Mouse (Mus musculus) cerebellum, adult 11-12 months (tissue): ENCODE measurements around the gene Asxl1.
"Not testable (repeated sequence)": the region's sequence is repeated elsewhere in the genome, so short reads cannot be mapped to it uniquely, and the experiment has no call there.

Experiments
- DNase-seq: peaks from one replicate; pipeline ENCODE4 v3.0.0; 2022

Gene Asxl1

GRCm38 (mm10) chr2:153346221-153347182 lies 873 bp downstream of the Asxl1 start:
- DNase-seq = peak; percentile 72

DNA sequence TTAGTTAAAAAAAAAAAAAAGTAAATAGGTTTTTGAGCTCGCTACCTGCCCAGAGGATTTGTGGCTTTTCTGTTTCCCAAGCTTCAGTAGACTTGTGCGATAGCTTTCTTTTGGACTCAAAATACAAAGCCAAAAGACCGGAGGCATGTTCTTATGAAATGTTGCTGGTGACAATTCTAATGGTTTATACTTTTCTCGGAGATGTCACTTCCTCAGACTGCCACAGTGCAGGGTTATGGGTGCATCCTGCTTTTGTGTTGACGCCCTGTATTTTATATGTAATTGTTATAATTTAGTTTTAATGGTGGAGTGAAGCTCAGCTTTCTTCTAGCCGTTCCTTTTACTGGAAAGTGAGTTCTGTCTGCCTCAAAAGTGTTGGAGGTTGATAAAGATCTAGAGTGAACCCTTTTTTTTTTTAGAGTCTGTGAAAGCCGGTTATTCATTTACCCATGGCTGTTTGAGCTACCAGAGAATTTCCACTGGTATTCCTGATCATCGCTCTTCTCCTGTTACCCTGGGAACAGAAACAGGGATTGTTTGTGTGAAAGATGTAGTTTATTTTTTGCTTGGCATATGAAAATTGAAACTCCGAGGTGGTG lies 1.7 kb downstream of the Asxl1 start:
- DNase-seq = no peak

DNA sequence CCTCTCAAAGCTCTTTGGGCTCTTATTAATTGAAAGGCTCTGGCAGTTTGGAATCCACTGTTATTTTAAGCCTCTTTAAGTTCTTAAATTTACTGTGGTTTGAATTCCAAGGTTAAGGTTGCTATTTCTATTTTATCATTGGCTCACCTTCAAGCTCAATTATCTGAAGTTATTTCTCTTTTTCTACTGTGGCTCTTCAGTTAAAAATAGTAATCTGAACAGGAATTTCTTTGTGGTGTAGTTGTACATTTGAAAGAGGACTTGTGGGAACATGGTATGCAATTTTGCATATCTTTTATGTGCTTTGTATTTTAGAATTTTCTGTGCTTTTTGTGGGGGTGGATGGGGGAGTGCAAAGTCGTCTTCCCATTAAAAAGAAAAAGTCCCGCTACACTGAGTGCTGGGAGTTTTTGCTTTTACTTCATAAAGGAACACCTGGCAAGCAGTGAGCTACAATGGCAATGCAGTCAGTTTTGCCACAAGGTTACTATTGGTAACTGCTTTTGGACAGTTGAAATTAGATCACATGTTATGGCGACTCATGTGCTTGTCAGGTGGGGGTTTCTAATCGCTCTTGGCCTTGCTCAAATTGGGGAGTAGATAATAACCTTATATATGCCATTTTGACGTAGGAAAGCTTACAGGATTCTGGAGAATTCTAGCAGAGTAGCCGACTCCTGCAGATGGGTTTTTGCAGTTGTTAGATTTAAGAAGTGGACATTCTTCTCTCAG lies 2.6 kb downstream of the Asxl1 start:
- no peak for DNase-seq

DNA sequence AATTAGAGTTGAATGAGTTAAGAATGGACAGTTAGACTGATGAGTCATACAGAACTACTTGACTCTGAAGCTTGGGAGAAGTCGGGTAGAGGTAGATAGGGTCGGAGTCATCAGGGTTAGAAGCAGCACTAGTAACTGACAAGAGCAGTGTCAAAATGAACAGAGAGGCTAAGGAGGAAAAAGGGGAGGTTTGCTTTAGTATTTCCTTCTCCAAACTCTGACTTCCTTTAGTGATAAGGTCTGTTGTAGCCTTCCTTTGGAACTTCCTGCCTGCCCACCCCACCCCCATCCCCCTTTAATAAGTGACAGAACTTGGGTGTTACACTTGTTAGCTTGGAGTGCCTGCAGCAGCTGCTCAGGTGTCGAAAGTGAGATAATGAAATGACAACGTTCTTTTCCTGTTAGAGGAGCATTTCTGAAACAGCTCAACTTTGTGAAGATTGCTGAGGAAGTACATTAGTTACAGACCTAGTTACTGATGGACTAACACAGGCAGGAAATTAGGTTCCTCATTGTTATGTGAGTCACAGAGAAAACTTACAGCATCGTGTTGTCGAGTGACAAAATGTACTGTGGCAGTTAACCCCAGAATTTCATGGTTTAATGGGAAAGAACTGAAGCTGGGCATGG lies 5.0 kb downstream of the Asxl1 start:
- no peak for DNase-seq

- no peak for DNase-seq
These were observed 9.0 kb downstream of the Asxl1 start for GRCm38 (mm10) chr2:153354648-153355047.

DNA sequence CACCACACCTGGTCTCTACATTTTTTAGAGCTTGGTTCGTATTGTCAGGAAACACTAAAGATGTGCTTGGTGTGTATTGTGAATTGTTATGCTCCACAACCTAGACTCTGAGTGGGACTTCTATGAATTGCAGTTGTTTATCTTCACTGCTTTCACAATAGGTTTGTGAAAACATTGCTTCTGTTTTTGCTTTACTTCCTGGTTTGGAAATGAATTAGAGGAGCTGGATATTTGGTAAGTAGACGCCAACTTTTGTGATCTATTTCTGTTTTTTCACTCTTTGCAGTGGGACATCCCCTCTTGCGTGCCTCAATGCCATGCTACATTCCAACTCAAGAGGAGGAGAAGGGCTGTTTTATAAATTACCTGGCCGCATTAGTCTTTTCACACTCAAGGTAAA lies 11.2 kb downstream of the Asxl1 start:
- DNase-seq = no peak

DNA sequence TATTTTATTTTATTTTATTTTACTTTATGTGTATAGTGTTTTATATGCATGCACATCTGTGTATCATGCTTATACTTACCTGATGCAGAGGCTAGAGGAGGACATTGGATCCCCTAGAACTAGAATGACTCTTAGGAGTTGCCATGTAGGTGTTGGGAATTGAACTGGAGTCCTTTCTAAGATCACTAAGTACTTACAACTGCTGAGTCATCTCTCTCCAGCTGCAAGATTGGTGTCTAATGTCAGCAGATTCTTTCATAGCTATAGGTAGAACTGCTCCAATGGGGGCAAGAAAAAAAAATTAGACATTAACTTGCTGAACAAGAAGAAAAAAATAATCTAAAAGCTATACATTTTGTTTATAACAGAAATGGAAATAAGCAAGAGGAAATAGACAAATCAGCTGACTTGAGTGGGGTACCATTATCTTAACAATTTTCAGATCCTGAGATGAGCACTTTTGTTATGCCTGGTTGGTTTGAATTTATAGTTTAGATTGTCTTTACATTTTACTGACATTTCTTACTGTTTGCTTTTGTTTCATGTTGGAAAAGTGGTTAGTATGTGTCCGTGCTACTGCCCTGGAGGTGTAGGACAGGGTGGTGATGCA lies 15.6 kb downstream of the Asxl1 start:
- no peak for DNase-seq

- not testable (repeated sequence) for DNase-seq
These were observed 18.9 kb downstream of the Asxl1 start for GRCm38 (mm10) chr2:153364531-153364930.

GRCm38 (mm10) chr2:153370871-153371270 lies 25.2 kb downstream of the Asxl1 start:
- DNase-seq = no peak

GRCm38 (mm10) chr2:153375380-153375779 lies 29.8 kb downstream of the Asxl1 start:
- no peak for DNase-seq

GRCm38 (mm10) chr2:153380479-153380878 lies 34.9 kb downstream of the Asxl1 start:
- DNase-seq = no peak

- DNase-seq = no peak
These were observed 44.2 kb downstream of the Asxl1 start for GRCm38 (mm10) chr2:153389831-153390230.

DNA sequence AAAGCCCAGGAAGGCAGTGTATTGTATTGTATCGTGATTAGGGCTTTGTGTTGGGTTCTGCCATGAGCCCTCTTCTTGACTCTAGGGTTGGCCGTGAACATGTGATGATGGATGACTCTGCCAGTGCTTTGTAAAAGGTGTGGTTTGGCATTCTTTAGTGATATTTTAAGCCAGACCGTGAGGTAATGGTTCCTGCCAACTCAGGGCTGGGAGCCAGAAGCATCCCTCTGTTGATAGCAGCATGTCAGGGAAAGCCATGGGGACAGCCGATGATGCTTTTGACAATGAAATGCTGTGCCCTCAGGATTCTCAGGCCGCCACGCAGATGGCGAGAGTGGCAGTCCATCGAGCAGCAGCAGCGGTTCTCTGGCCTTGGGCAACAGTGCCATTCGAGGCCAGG lies 47.4 kb downstream of the Asxl1 start:
- DNase-seq = peak; percentile 72

- DNase-seq = no peak
These were observed 52.3 kb downstream of the Asxl1 start for GRCm38 (mm10) chr2:153397790-153398515.

- no peak for DNase-seq
These were observed 53.5 kb downstream of the Asxl1 start for GRCm38 (mm10) chr2:153399166-153399565.

DNA sequence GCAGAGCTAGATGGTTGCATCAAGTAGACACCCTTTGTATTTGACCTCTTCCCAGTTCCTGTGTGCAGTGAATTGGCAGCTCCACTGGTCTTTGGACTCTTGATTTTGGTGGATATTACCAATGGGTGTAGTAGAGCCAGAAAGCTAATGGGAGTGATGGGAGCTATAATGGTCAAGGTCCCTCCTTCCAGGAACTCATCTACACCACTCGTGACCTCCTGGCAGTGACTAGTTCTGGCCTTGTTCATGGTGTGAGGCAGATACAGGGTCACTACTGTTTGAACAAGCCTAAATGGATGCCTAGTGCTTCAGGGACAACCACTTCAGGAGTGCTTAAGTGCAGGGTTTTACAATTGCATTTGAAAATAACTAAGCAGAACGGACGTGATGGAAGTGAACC lies 58.4 kb downstream of the Asxl1 start:
- DNase-seq = no peak

DNA sequence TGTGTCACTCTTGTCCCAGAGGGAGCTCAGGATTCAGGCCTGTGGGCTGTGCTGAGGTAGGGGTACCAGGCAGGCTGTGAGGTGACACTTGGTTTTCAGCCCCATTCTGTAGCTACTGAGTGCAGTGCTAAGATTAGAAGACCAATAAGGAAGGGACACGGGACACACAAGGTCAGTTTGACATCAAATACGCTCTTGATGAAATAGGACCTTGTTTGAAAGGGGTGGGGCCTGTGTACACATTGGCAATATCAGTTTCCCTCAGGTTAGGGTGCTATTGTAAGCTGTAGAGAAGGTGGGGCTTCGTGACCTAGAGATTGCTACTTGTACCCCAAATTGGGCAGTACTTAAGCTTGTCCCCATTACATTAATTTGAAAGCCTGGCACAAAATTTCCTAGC lies 59.3 kb downstream of the Asxl1 start:
- DNase-seq = no peak

- DNase-seq = no peak
These were observed 61.3 kb downstream of the Asxl1 start for GRCm38 (mm10) chr2:153406882-153407281.

- no peak for DNase-seq
These were observed 63.3 kb downstream of the Asxl1 start for GRCm38 (mm10) chr2:153408971-153409370.

GRCm38 (mm10) chr2:153411557-153411956 lies 65.9 kb downstream of the Asxl1 start:
- DNase-seq = no peak

GRCm38 (mm10) chr2:153412563-153412962 lies 66.9 kb downstream of the Asxl1 start:
- no peak for DNase-seq

DNA sequence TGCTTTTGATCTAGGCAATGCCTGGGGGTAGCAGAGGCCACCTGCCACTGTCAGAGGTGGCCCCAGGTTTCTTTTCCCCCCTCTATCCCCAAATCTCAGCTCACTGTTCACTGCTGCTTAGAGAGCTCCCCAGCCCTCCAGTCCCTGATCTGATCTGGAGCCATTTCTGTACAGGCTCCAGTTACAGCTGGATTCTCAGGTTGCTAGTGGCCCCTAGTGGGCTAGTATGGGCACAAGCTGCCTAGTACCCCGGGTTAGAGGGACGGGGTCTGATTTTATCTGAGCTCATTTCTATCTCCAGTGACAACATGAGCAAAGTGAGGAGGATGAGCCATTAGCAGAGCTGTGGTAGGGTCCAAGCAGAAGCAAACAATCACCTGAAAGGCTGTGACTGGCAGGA lies 69.0 kb downstream of the Asxl1 start:
- no peak for DNase-seq
